Mouse (Mus musculus) liver, embryonic 14.5 days (tissue): ENCODE measurements around the gene Nutf2-ps1. TPM values are rescaled to one million over a fixed set of nuclear protein-coding genes. Genes with fewer than 3 reads are reported as not detected.

Source experiments
- ATAC-seq: fragments of 200-750 bp; cut with Nextera tagmentation; 2 replicates; pipeline ENCODE4 v1.8.0; 2017; ENCODE audit warnings: moderate number of reproducible peaks, mild to moderate bottlenecking, moderate library complexity; ENCODE audit not compliant: insufficient read depth
- DNase-seq, 3 experiments: peaks; one replicate each; pipeline ENCODE4 v3.0.0-alpha.2; 2012 to 2013; ENCODE audit warnings: low read depth in 3 of 3, low spot score in 3 of 3
- H3K27ac ChIP-seq: fragments of 300-500 bp; sonication (generic); 2 replicates; pipeline ENCODE4 v1.5.1; 2014; ENCODE audit warnings: moderate library complexity, mild to moderate bottlenecking, control low read depth, inconsistent platforms
- H3K27me3 ChIP-seq: fragments of 300-500 bp; sonication (generic); 2 replicates; pipeline ENCODE4 v1.6.1; 2014; ENCODE audit warnings: mild to moderate bottlenecking, low read length, moderate library complexity; ENCODE audit not compliant: control insufficient read depth, insufficient read depth
- H3K36me3 ChIP-seq: fragments of 300-500 bp; sonication (generic); replicated peaks from 2 replicates; pipeline ENCODE4 v1.6.1; 2014; ENCODE audit warnings: low read depth; ENCODE audit not compliant: control insufficient read depth, insufficient read depth
- H3K4me1 ChIP-seq, 2 experiments: fragments of 200-500 bp in 1 of 2; fragments of 300-500 bp in 1 of 2; sonication (generic) in 1 of 2; replicated peaks; 2 replicates each; pipeline ENCODE4 v1.6.1; 2012 to 2014; ENCODE audit warnings: antibody characterized with exemption in 1 of 2, inconsistent platforms in 1 of 2, low read length in 1 of 2; ENCODE audit not compliant: control insufficient read depth in 2 of 2, insufficient read depth in 2 of 2
- H3K4me2 ChIP-seq: fragments of 300-500 bp; sonication (generic); 2 replicates; pipeline ENCODE4 v1.6.1; 2014; ENCODE audit warnings: low read depth, mild to moderate bottlenecking, control low read depth, moderate library complexity
- H3K4me3 ChIP-seq, 2 experiments: fragments of 200-500 bp in 1 of 2; fragments of 300-500 bp in 1 of 2; sonication (generic) in 1 of 2; 2 replicates each; pipeline ENCODE4 v1.5.1; 2012 to 2014; ENCODE audit warnings: low read depth in 2 of 2, low read length in 2 of 2, mild to moderate bottlenecking in 2 of 2, control low read depth in 1 of 2, inconsistent platforms in 1 of 2, moderate library complexity in 1 of 2; ENCODE audit not compliant: insufficient read depth in 1 of 2
- H3K9ac ChIP-seq: fragments of 300-500 bp; sonication (generic); replicated peaks from 2 replicates; pipeline ENCODE4 v1.6.1; 2014; ENCODE audit warnings: mild to moderate bottlenecking, control low read depth, moderate library complexity
- H3K9me3 ChIP-seq: fragments of 300-500 bp; sonication (generic); 2 replicates; pipeline ENCODE4 v1.6.1; 2016; ENCODE audit warnings: low read length, mixed read lengths; ENCODE audit not compliant: control insufficient read depth
- CTCF ChIP-seq: IDR thresholded peaks from 2 replicates; pipeline ENCODE4 v1.5.1; 2016; ENCODE audit warnings: antibody characterized with exemption, low read depth, control low read depth
- EP300 ChIP-seq: IDR thresholded peaks from 2 replicates; pipeline ENCODE4 v1.6.1; 2016; ENCODE audit warnings: antibody characterized with exemption, low read depth
- WGBS: fragments of 180-500 bp; shearing (Covaris S2); extraction: QIAGEN DNeasy Blood & Tissue Kit; methylation state at CpG from one replicate; pipeline ENCODE4 v1.1.7; 2014; ENCODE audit not compliant: insufficient replicate concordance; 5-methylcytosine and 5-hydroxymethylcytosine counted together
- polyA plus RNA-seq, 2 experiments: library from polyadenylated mRNA; depleted of rRNA in 1 of 2; stranded (reverse) in 1 of 2; unstranded in 1 of 2; fragments of >200 nt; fragmentation: Nextera tagmentation in 1 of 2; extraction: Ambion mirVana in 1 of 2; gene quantifications; 2 replicates each; pipeline versions ENCODE4 v1.2.1 to v1.2.3; 2012 to 2014

Gene Nutf2-ps1
- polyA plus RNA-seq, 2 experiments: 45.0 to 167 TPM

- H3K27ac ChIP-seq: no peak overlapping the region
- H3K9me3 ChIP-seq: no peaks in the 10 kb centered on the region
- ATAC-seq (no peak), DNase-seq (no peak)
- WGBS: 42% methylated on average over 10 of the region's 10 CpGs
- H3K27me3 ChIP-seq: no peaks in the 10 kb centered on the region
- H3K36me3 ChIP-seq: no peaks in the 10 kb centered on the region
- no peak overlapping the region for H3K4me2 ChIP-seq
- peaks cover 0 to 26% of the 10 kb centered on the region in 2 experiments; a peak in 2 of 4 replicates for H3K4me1 ChIP-seq
- H3K4me3 ChIP-seq: no peak overlapping the region
- no peak overlapping the region for H3K9ac ChIP-seq
- TF ChIP-seq CTCF (no peak), EP300 (no peak)
Observed at GRCm38 (mm10) chr19:53552216-53552786, 36.6 kb downstream of the Nutf2-ps1 start.

GRCm38 (mm10) chr19:53550972-53551371 lies 37.9 kb downstream of the Nutf2-ps1 start:
- 69% methylated on average over 12 of the region's 12 CpGs for WGBS
- ATAC-seq: no peak
- no peaks in the 10 kb centered on the region for H3K9me3 ChIP-seq
- TF ChIP-seq EP300 (no peak), CTCF (no peak)
- peaks cover 0 to 26% of the 10 kb centered on the region in 2 experiments; a peak in 2 of 4 replicates for H3K4me1 ChIP-seq
- no peaks in the 10 kb centered on the region for H3K27me3 ChIP-seq
- H3K36me3 ChIP-seq: no peaks in the 10 kb centered on the region
- H3K4me2 ChIP-seq: no peak overlapping the region
- no peak for DNase-seq
- no peak overlapping the region for H3K9ac ChIP-seq
- H3K27ac ChIP-seq: no peak overlapping the region
- no peak overlapping the region for H3K4me3 ChIP-seq

GRCm38 (mm10) chr19:53547597-53547996 lies 41.3 kb downstream of the Nutf2-ps1 start:
- Histone ChIP-seq H3K4me3 (no peak overlapping the region), H3K4me2 (no peak overlapping the region), H3K4me1 (peaks cover 0 to 6% of the 10 kb centered on the region in 2 experiments; a peak in 2 of 4 replicates), H3K9me3 (no peaks in the 10 kb centered on the region), H3K9ac (no peak overlapping the region), H3K36me3 (no peaks in the 10 kb centered on the region), H3K27me3 (no peaks in the 10 kb centered on the region), H3K27ac (no peak overlapping the region)
- ATAC-seq (no peak), DNase-seq (no peak)
- 33% methylated on average over 8 of the region's 8 CpGs for WGBS
- TF ChIP-seq EP300: no peak
- no peak for TF ChIP-seq CTCF

- ATAC-seq (no peak), DNase-seq (no peak)
- Histone ChIP-seq H3K4me2 (no peak overlapping the region), H3K4me3 (no peak overlapping the region), H3K4me1 (peaks cover 0 to 3% of the 10 kb centered on the region in 2 experiments; a peak in 2 of 4 replicates), H3K9ac (no peak overlapping the region), H3K36me3 (no peaks in the 10 kb centered on the region), H3K9me3 (no peaks in the 10 kb centered on the region), H3K27me3 (no peaks in the 10 kb centered on the region), H3K27ac (no peak overlapping the region)
- TF ChIP-seq CTCF (no peak), EP300 (no peak)
- 37% methylated on average over 4 of the region's 4 CpGs for whole genome bisulfite sequencing
Observed at GRCm38 (mm10) chr19:53544923-53545561, 43.8 kb downstream of the Nutf2-ps1 start.

GRCm38 (mm10) chr19:53543602-53544001 lies 45.3 kb downstream of the Nutf2-ps1 start:
- H3K4me1 ChIP-seq: peaks cover 0 to 3% of the 10 kb centered on the region in 2 experiments; a peak in 2 of 4 replicates
- TF ChIP-seq CTCF (no peak), EP300 (no peak)
- H3K4me3 ChIP-seq: no peak overlapping the region
- ATAC-seq (no peak), DNase-seq (no peak)
- H3K9me3 ChIP-seq: no peaks in the 10 kb centered on the region
- no peak overlapping the region for H3K9ac ChIP-seq
- H3K27ac ChIP-seq: no peak overlapping the region
- no peak overlapping the region for H3K4me2 ChIP-seq
- WGBS: 53% methylated on average over 5 of the region's 5 CpGs
- H3K27me3 ChIP-seq: no peaks in the 10 kb centered on the region
- H3K36me3 ChIP-seq: no peaks in the 10 kb centered on the region
